ENCODE assay signal across 26 mouse cellular contexts in genomic region chr16:91057741-91058140, GRCm38 (mm10). TPM values are rescaled to one million over a fixed set of nuclear protein-coding genes. Genes with fewer than 3 reads are reported as not detected.
DNase-seq lines count a peak whose midpoint lies in the region; ATAC-seq and TF ChIP-seq lines count a peak whose summit lies in the region.
"Had no signal": no experiment of that assay in that cellular context is flagged by ENCODE, and none has a peak within 500 bp of the region (broad histone marks: within the 10 kb centered on the region; RNA-seq: fewer than 3 reads in every experiment).

No protein-coding gene starts in this region.

- DNase-seq in thymus, adult 2 months, result no peak
- no peak for DNase-seq in thymus, postnatal 4 days
- DNase-seq in brain, adult 2 months (ENCODE audit: low read depth, low spot score), result peak; percentile 35
- no peak for DNase-seq in frontal cortex, postnatal 10 days (ENCODE audit: low spot score in 2 of 2)
- DNase-seq: adrenal gland, postnatal 10 days; adrenal gland, postnatal 36 days; cerebellum, adult 11 months; cerebellum, adult 2 months; cerebellum, adult 9-11 months; cerebellum, postnatal 25 days; gastrocnemius, postnatal 36 days; heart, postnatal 10 days; heart, postnatal 36 days; kidney, adult 11 months had no signal

- no peak overlapping the region for H3K4me3 ChIP-seq in intestine, postnatal 0 days (ENCODE audit: low read depth, low read length)
- H3K4me3 ChIP-seq in intestine, embryonic 16.5 days (ENCODE audit: low read length), result no peak overlapping the region
- H3K4me3 ChIP-seq in thymus, adult 2 months (ENCODE audit: control insufficient read depth, insufficient read depth, low read length), result no peak overlapping the region
- H3K4me3 ChIP-seq: embryonic facial prominence, embryonic 12.5 days; embryonic facial prominence, embryonic 15.5 days; forebrain, embryonic 12.5 days; heart, embryonic 15.5 days; hindbrain, embryonic 10.5 days; hindbrain, embryonic 13.5 days had no signal

- TF ChIP-seq CTCF in intestine, postnatal 0 days (IDR thresholded peaks at IDR 0.05; ENCODE audit: low read depth), result no peak
- no peak for TF ChIP-seq CTCF in thymus, adult 2 months (IDR thresholded peaks at IDR 0.05; ENCODE audit: borderline replicate concordance, control insufficient read depth, extremely low read depth, insufficient read depth, low read length, poor library complexity)

- H3K36me3 ChIP-seq in intestine, postnatal 0 days (ENCODE audit: control insufficient read depth, insufficient read depth), result no peaks in the 10 kb centered on the region
- no peaks in the 10 kb centered on the region for H3K36me3 ChIP-seq in intestine, embryonic 16.5 days (ENCODE audit: control insufficient read depth, insufficient read depth, low read length)
- H3K36me3 ChIP-seq in thymus, adult 2 months (ENCODE audit: control insufficient read depth, insufficient read depth, low read length), result no peaks in the 10 kb centered on the region
- H3K36me3 ChIP-seq: embryonic facial prominence, embryonic 12.5 days; embryonic facial prominence, embryonic 15.5 days; forebrain, embryonic 12.5 days; heart, embryonic 15.5 days; hindbrain, embryonic 10.5 days; hindbrain, embryonic 13.5 days had no signal

- H3K4me2 ChIP-seq in intestine, postnatal 0 days (replicated peaks; ENCODE audit: low read depth), result no peak overlapping the region
- no peak overlapping the region for H3K4me2 ChIP-seq in intestine, embryonic 16.5 days (ENCODE audit: low read depth, low read length)
- H3K4me2 ChIP-seq: embryonic facial prominence, embryonic 12.5 days; embryonic facial prominence, embryonic 15.5 days; forebrain, embryonic 12.5 days; heart, embryonic 11.5 days; heart, embryonic 15.5 days; hindbrain, embryonic 13.5 days had no signal

- H3K27me3 ChIP-seq in intestine, postnatal 0 days (replicated peaks; ENCODE audit: control insufficient read depth, insufficient read depth, low read length), result no peaks in the 10 kb centered on the region
- no peaks in the 10 kb centered on the region for H3K27me3 ChIP-seq in intestine, embryonic 16.5 days (replicated peaks; ENCODE audit: control insufficient read depth, insufficient read depth, low read length)
- no peaks in the 10 kb centered on the region for H3K27me3 ChIP-seq in thymus, adult 2 months (ENCODE audit: control insufficient read depth, insufficient read depth, low read length)
- H3K27me3 ChIP-seq: embryonic facial prominence, embryonic 12.5 days; embryonic facial prominence, embryonic 15.5 days had no signal

- 0 out of 2 replicates have a peak, but pooled peaks cover 8% of the 10 kb centered on the region for H3K4me1 ChIP-seq in intestine, postnatal 0 days (replicated peaks; ENCODE audit: control insufficient read depth, insufficient read depth, low read length)
- H3K4me1 ChIP-seq in intestine, embryonic 16.5 days (ENCODE audit: control insufficient read depth, insufficient read depth, low read length), result no peaks in the 10 kb centered on the region
- H3K4me1 ChIP-seq in thymus, adult 2 months (replicated peaks; ENCODE audit: control insufficient read depth, insufficient read depth, low read length), result peaks cover 30% of the 10 kb centered on the region
- H3K4me1 ChIP-seq: forebrain, embryonic 12.5 days; hindbrain, embryonic 13.5 days had no signal

- ATAC-seq in intestine, postnatal 0 days, result no peak
- no peak for ATAC-seq in intestine, embryonic 16.5 days
- ATAC-seq: forebrain, embryonic 16.5 days; hindbrain, embryonic 16.5 days; Patski had no signal

- peak overlapping the region; percentile 1; the same call in 1 of the 2 replicates for H3K27ac ChIP-seq in intestine, postnatal 0 days (ENCODE audit: low read depth, low read length)
- H3K27ac ChIP-seq in intestine, embryonic 16.5 days (ENCODE audit: low read length), result no peak overlapping the region
- peak overlapping the region; percentile 29 for H3K27ac ChIP-seq in thymus, adult 2 months (ENCODE audit: control insufficient read depth, insufficient read depth, low read length)
- H3K27ac ChIP-seq: embryonic facial prominence, embryonic 12.5 days; embryonic facial prominence, embryonic 15.5 days; forebrain, embryonic 12.5 days; heart, embryonic 15.5 days; hindbrain, embryonic 10.5 days; hindbrain, embryonic 13.5 days had no signal

- TF ChIP-seq POLR2A in thymus, adult 2 months (IDR thresholded peaks at IDR 0.05; ENCODE audit: control insufficient read depth, extremely low read depth, insufficient read depth, low read length, poor library complexity), result no peak

- H3K9me3 ChIP-seq in intestine, postnatal 0 days (ENCODE audit: control insufficient read depth), result no peaks in the 10 kb centered on the region
- H3K9me3 ChIP-seq in intestine, embryonic 16.5 days (ENCODE audit: control insufficient read depth, low read length), result no peaks in the 10 kb centered on the region
- H3K9me3 ChIP-seq: embryonic facial prominence, embryonic 12.5 days; embryonic facial prominence, embryonic 15.5 days; forebrain, embryonic 12.5 days; heart, embryonic 15.5 days; hindbrain, embryonic 10.5 days; hindbrain, embryonic 13.5 days had no signal

- WGBS in intestine, postnatal 0 days, result 62% methylated on average over 6 of the region's 6 CpGs
- WGBS in intestine, embryonic 16.5 days, result 77% methylated on average over 6 of the region's 6 CpGs
- WGBS in thymus, adult 2 months, result 69% methylated on average over 6 of the region's 6 CpGs

- H3K9ac ChIP-seq in intestine, postnatal 0 days (ENCODE audit: low read depth, low read length), result no peak overlapping the region
- H3K9ac ChIP-seq in intestine, embryonic 16.5 days (ENCODE audit: low read depth, low read length), result no peak overlapping the region
- H3K9ac ChIP-seq: embryonic facial prominence, embryonic 12.5 days; embryonic facial prominence, embryonic 15.5 days; forebrain, embryonic 12.5 days; heart, embryonic 15.5 days; hindbrain, embryonic 13.5 days had no signal

RNA-seq across cellular contexts. Expression of gene Paxbp1, which starts 13.4 kb away (rescaled TPM):
- 17.3 and 19.1 TPM in 2 replicates for polyA plus RNA-seq in intestine, postnatal 0 days (2015; fragmentation: Nextera tagmentation; extraction: Ambion mirVana)
- polyA plus RNA-seq in intestine, embryonic 16.5 days (2015; fragmentation: Nextera tagmentation; extraction: Ambion mirVana), result 33.4 and 35.9 TPM in 2 replicates
- 30.6 and 32.9 TPM in 2 replicates for polyA plus RNA-seq in thymus, adult 2 months (2012; rRNA removed)

RNA-seq across cellular contexts. Expression of gene 4932438H23Rik, which starts 37.2 kb away (rescaled TPM):
- 0.34 and 0.44 TPM in 2 replicates for polyA plus RNA-seq in intestine, postnatal 0 days (2015; fragmentation: Nextera tagmentation; extraction: Ambion mirVana)
- polyA plus RNA-seq in intestine, embryonic 16.5 days (2015; fragmentation: Nextera tagmentation; extraction: Ambion mirVana), result 0.17 and 0.22 TPM in 2 replicates
- 0.33 and 1.1 TPM in 2 replicates for polyA plus RNA-seq in thymus, adult 2 months (2012; rRNA removed)
- polyA plus RNA-seq: Patski had no signal

RNA-seq across cellular contexts. Expression of gene Synj1, which starts 46.6 kb away (rescaled TPM):
- polyA plus RNA-seq in intestine, postnatal 0 days (2015; fragmentation: Nextera tagmentation; extraction: Ambion mirVana), result 15.8 and 16.6 TPM in 2 replicates
- 16.5 and 16.9 TPM in 2 replicates for polyA plus RNA-seq in intestine, embryonic 16.5 days (2015; fragmentation: Nextera tagmentation; extraction: Ambion mirVana)
- 51.6 and 66.8 TPM in 2 replicates for polyA plus RNA-seq in thymus, adult 2 months (2012; rRNA removed)
